Mouse (Mus musculus): Measurements from ENCODE around the gene Ppia. TPM values are rescaled to one million over a fixed set of nuclear protein-coding genes. Genes with fewer than 3 reads are reported as not detected.
"Not testable (repeated sequence)": the region's sequence is repeated elsewhere in the genome, so short reads cannot be mapped to it uniquely, and the experiment has no call there.

The Ppia gene
- polyA plus RNA-seq, 1 experiment from 2014 or later = 4,098 TPM

GRCm38 (mm10) chr11:6406251-6407161 is 8.7 kb upstream of the Ppia start:
- peak; percentile 60 for ATAC-seq (replicated peaks; ENCODE audit: insufficient number of reproducible peaks, insufficient read depth, low FRiP score, low read depth)
- Histone ChIP-seq H3K4me1 (replicated peaks) (peaks cover 41% of the 10 kb centered on the region), H3K27ac (peak overlapping the region; percentile 91), H3K9ac (peak overlapping the region; percentile 46), H3K27me3 (no peaks in the 10 kb centered on the region), H3K4me2 (peak overlapping the region; percentile 38), H3K4me3 (no peak overlapping the region), H3K36me3 (peaks cover 30% of the 10 kb centered on the region), H3K9me3 (replicated peaks) (no peaks in the 10 kb centered on the region)
- 28% methylated on average over 14 of the region's 14 CpGs for WGBS

- no peaks in the 10 kb centered on the region for H3K9me3 ChIP-seq (replicated peaks)
- H3K4me1 ChIP-seq (replicated peaks) = peaks cover 44% of the 10 kb centered on the region
- no peaks in the 10 kb centered on the region for H3K27me3 ChIP-seq
- 74% methylated on average over 3 of the region's 3 CpGs for WGBS
- H3K4me2 ChIP-seq = no peak overlapping the region
- H3K4me3 ChIP-seq = no peak overlapping the region
- peaks cover 23% of the 10 kb centered on the region for H3K36me3 ChIP-seq
- peak overlapping the region; percentile 91 for H3K27ac ChIP-seq
- H3K9ac ChIP-seq = no peak overlapping the region
- ATAC-seq (replicated peaks; ENCODE audit: insufficient number of reproducible peaks, insufficient read depth, low FRiP score, low read depth) = no peak
Observed at GRCm38 (mm10) chr11:6407162-6407621, 8.1 kb upstream of the Ppia start.

- Histone ChIP-seq H3K27ac (no peak overlapping the region), H3K4me2 (no peak overlapping the region), H3K36me3 (no peaks in the 10 kb centered on the region), H3K9ac (no peak overlapping the region), H3K4me1 (replicated peaks) (peaks cover 34% of the 10 kb centered on the region), H3K4me3 (no peak overlapping the region), H3K9me3 (replicated peaks) (no peaks in the 10 kb centered on the region), H3K27me3 (no peaks in the 10 kb centered on the region)
- no peak for ATAC-seq (replicated peaks; ENCODE audit: insufficient number of reproducible peaks, insufficient read depth, low FRiP score, low read depth)
- 35% methylated on average over 5 of the region's 5 CpGs for WGBS
Observed at GRCm38 (mm10) chr11:6410050-6410602, 5.1 kb upstream of the Ppia start.

GRCm38 (mm10) chr11:6410755-6411154 is 4.5 kb upstream of the Ppia start:
- H3K9ac ChIP-seq; H3K27ac ChIP-seq; H3K9me3 ChIP-seq (replicated peaks); H3K4me2 ChIP-seq; H3K27me3 ChIP-seq; H3K36me3 ChIP-seq; H3K4me3 ChIP-seq; ATAC-seq (replicated peaks; ENCODE audit: insufficient number of reproducible peaks, insufficient read depth, low FRiP score, low read depth): not testable (repeated sequence)
- 83% methylated on average over 5 of the region's 5 CpGs for WGBS
- H3K4me1 ChIP-seq (replicated peaks) = peaks cover 30% of the 10 kb centered on the region

- 7% methylated on average over 5 of the region's 5 CpGs for WGBS
- H3K9me3 ChIP-seq (replicated peaks) = no peaks in the 10 kb centered on the region
- H3K36me3 ChIP-seq = no peaks in the 10 kb centered on the region
- no peak overlapping the region for H3K4me3 ChIP-seq
- no peak overlapping the region for H3K4me2 ChIP-seq
- no peak overlapping the region for H3K27ac ChIP-seq
- H3K4me1 ChIP-seq (replicated peaks) = peaks cover 21% of the 10 kb centered on the region
- no peak for ATAC-seq (replicated peaks; ENCODE audit: insufficient number of reproducible peaks, insufficient read depth, low FRiP score, low read depth)
- H3K9ac ChIP-seq = no peak overlapping the region
- no peaks in the 10 kb centered on the region for H3K27me3 ChIP-seq
Observed at GRCm38 (mm10) chr11:6411684-6412083, 3.6 kb upstream of the Ppia start.

GRCm38 (mm10) chr11:6413264-6413663 is 2.0 kb upstream of the Ppia start:
- Histone ChIP-seq H3K9me3 (replicated peaks) (no peaks in the 10 kb centered on the region), H3K4me2 (no peak overlapping the region), H3K4me1 (replicated peaks) (peaks cover 23% of the 10 kb centered on the region), H3K9ac (no peak overlapping the region), H3K36me3 (peaks cover 7% of the 10 kb centered on the region; the same call in 1 of the 2 replicates), H3K27ac (no peak overlapping the region), H3K27me3 (no peaks in the 10 kb centered on the region), H3K4me3 (no peak overlapping the region)
- ATAC-seq (replicated peaks; ENCODE audit: insufficient number of reproducible peaks, insufficient read depth, low FRiP score, low read depth) = no peak
- 94% methylated on average over 10 of the region's 12 CpGs for WGBS

GRCm38 (mm10) chr11:6415551-6416404 is 535 bp downstream of the Ppia start:
- peak overlapping the region; percentile 96 for H3K27ac ChIP-seq
- no peaks in the 10 kb centered on the region for H3K9me3 ChIP-seq (replicated peaks)
- peaks cover 26% of the 10 kb centered on the region for H3K4me1 ChIP-seq (replicated peaks)
- H3K4me2 ChIP-seq = peak overlapping the region; percentile 70
- H3K27me3 ChIP-seq = no peaks in the 10 kb centered on the region
- peaks cover 29% of the 10 kb centered on the region for H3K36me3 ChIP-seq
- peak; percentile 94 for ATAC-seq (replicated peaks; ENCODE audit: insufficient number of reproducible peaks, insufficient read depth, low FRiP score, low read depth)
- peak overlapping the region; percentile 86 for H3K4me3 ChIP-seq
- peak overlapping the region; percentile 92 for H3K9ac ChIP-seq
- WGBS = 0% methylated on average over 63 of the region's 102 CpGs

- peak overlapping the region; percentile 96 for H3K27ac ChIP-seq
- 1% methylated on average over 30 of the region's 30 CpGs for WGBS
- H3K4me1 ChIP-seq (replicated peaks) = peaks cover 23% of the 10 kb centered on the region
- peaks cover 33% of the 10 kb centered on the region for H3K36me3 ChIP-seq
- peak overlapping the region; percentile 92 for H3K9ac ChIP-seq
- H3K27me3 ChIP-seq = no peaks in the 10 kb centered on the region
- peak overlapping the region; percentile 86 for H3K4me3 ChIP-seq
- peak overlapping the region; percentile 70 for H3K4me2 ChIP-seq
- ATAC-seq (replicated peaks; ENCODE audit: insufficient number of reproducible peaks, insufficient read depth, low FRiP score, low read depth) = peak; percentile 58
- H3K9me3 ChIP-seq (replicated peaks) = no peaks in the 10 kb centered on the region
Observed at GRCm38 (mm10) chr11:6416405-6417034, 1.3 kb downstream of the Ppia start.

- WGBS = 41% methylated on average over 2 of the region's 2 CpGs
- Histone ChIP-seq H3K9me3 (replicated peaks) (no peaks in the 10 kb centered on the region), H3K4me2 (peak overlapping the region; percentile 70), H3K27me3 (no peaks in the 10 kb centered on the region), H3K4me3 (peak overlapping the region; percentile 86), H3K4me1 (replicated peaks) (peaks cover 19% of the 10 kb centered on the region), H3K27ac (peak overlapping the region; percentile 96), H3K36me3 (peaks cover 33% of the 10 kb centered on the region), H3K9ac (peak overlapping the region; percentile 92)
- no peak for ATAC-seq (replicated peaks; ENCODE audit: insufficient number of reproducible peaks, insufficient read depth, low FRiP score, low read depth)
Observed at GRCm38 (mm10) chr11:6417069-6417468, 1.8 kb downstream of the Ppia start.

GRCm38 (mm10) chr11:6417490-6417889 is 2.2 kb downstream of the Ppia start:
- H3K36me3 ChIP-seq = peaks cover 33% of the 10 kb centered on the region
- peaks cover 19% of the 10 kb centered on the region for H3K4me1 ChIP-seq (replicated peaks)
- H3K27ac ChIP-seq = peak overlapping the region; percentile 36
- peak overlapping the region; percentile 86 for H3K4me3 ChIP-seq
- H3K4me2 ChIP-seq = peak overlapping the region; percentile 70
- no peak for ATAC-seq (replicated peaks; ENCODE audit: insufficient number of reproducible peaks, insufficient read depth, low FRiP score, low read depth)
- H3K27me3 ChIP-seq = no peaks in the 10 kb centered on the region
- no peaks in the 10 kb centered on the region for H3K9me3 ChIP-seq (replicated peaks)
- peak overlapping the region; percentile 92 for H3K9ac ChIP-seq
